Mouse (Mus musculus): ENCODE results near the gene Ppp1r3f.

The Ppp1r3f gene

DNA sequence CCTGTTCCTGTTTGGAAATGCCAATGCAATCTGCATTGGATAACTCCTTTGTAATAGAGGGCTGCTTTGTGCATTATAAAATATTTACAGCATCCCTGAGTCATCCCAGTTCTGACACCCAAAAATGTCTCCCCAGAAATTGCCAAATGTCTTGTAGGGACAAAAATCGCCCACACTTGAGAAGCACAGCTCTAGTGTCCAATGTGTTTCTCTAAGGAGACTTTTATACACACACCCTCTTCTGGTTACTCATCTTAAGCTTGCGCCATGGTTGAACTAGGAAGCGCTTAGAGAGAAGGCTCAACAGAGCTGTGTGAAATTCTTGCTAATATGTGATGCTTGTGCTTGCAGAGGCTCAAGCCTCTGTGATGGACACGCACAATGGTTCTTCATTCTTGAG lies 20.6 kb downstream of the Ppp1r3f start:
- DNase-seq (ENCODE audit: low read depth), result no peak

DNA sequence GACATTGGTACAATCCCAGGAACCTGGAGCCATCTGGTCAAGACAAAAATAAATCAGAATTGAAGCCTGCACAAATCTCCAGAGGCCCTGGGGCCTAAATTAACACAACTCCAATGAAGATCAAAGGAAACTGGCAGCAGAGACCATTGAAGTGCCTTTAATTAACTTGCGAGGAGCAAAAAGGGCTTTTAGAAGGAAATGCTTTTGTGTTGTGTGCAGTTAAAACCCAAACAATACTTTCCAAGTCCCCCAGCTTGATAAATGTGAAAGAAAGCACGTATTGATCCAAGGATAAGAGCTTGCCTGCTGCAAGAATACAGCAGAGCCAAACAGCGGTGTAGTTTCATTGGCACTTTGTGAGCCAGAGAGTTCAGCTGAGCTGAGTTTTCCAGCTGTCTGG lies 49.1 kb downstream of the Ppp1r3f start:
- no peak for DNase-seq (ENCODE audit: low read depth)
